Mouse (Mus musculus) liver, postnatal 0 days (tissue): ENCODE measurements around the gene Ncoa6.
A peak's percentile ranks its signal among the peaks of the same experiment; 100 is the strongest.

Source experiments
- CTCF ChIP-seq: sonication (generic); IDR thresholded peaks from 2 replicates; pipeline ENCODE4 v1.5.1; 2016; ENCODE audit warnings: antibody characterized with exemption, low read depth
- EP300 ChIP-seq: IDR thresholded peaks from 2 replicates; pipeline ENCODE4 v1.6.1; 2016; ENCODE audit warnings: antibody characterized with exemption, low read depth, mild to moderate bottlenecking

DNA sequence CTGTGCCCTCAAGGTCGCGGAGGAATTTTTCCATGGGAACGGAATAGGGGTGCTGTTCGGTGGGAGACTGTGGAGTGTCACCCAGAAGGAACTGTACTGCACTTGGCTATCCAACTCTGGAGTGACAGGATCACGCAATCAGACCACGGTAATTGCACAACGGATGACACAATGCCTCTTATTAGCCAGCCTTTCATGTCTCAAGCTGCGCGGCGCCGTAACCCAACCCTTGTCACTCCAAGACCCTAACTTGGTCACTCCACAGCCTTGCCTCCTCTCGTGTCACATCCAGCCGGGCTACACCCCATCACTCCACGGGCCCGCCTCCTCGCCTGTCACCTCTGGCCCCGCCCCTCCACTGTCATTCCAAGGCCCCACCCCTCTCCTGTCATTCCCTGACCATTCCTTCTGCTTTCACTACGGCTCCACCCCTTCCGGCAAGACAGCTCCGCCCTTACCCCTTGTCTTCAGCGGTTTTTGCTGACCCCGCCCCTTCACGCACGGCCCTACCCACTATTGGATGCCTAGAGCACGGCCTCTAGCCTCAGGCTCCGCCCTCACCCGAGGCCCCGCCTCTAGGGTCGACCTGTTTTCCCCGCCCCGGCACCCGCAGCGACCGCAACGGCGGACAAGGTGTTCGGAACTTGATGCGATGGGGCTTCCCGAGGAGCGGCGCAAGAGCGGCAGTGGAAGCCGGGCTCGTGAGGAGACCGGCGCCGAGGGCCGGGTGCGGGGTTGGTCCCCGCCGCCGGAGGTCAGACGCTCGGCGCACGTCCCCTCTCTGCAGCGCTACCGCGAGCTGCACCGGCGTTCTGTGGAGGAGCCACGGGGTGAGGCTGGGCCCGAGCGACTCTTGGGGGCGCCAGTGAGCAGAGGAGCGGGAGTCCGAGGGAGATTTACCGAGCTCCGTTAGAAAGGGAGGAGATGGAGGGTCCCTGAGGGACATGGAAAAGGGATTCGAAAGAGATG, 44.0 kb upstream of the Ncoa6 start, which contains the start of the genes Acss2 and Ggt7:
- TF ChIP-seq CTCF (peak; percentile 96), EP300 (no peak)
